Mouse (Mus musculus): ENCODE measurements around the gene Spock2.

The Spock2 gene

DNA sequence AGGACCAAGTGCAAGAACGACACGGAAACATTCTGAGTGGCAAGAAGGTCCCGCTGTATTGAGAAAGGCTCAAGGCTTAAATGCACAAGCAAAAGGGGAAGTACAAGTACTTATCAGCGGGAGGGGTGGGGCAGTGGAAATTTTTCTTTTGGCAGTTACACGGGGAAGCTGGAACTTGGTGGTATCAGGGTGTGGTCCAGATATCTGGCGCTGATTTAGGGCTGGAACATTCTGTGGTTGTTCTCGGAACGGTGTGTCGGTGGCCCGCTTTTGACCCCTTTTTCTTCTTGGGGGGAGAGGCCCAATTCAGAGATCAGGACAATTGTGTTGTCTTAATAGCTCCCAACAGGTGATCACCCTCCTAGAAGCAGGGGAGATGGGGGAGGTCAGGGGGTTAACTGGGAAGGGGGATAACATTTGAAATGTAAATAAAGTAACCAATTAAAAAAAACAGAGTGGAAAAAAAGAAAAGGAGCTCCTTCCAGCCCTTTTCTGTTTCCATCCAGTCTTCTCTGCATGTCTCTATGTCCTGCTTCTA, 41.6 kb downstream of the Spock2 start:
- DNase-seq (ENCODE audit: low read depth, low spot score): peak; percentile 88

DNA sequence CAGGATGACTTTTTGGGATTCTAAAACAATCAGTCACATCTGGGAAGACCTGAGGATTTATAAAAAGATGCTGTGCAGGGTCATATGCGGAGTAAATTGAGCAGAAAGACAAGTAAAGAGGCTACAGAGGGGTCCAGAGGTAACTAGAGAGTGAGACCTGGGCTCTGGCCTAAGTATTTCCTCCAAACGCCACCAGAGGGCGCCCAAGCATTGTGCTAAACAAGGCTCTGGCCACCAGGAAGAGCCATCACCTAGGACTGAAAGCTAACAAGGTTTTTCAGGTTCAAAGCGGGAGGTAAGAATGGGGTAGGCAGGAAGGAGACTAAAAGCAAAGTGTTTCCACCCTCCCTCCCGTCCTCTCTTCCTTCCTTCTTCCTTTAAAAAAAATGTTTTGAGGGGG, 42.1 kb downstream of the Spock2 start:
- peak; percentile 94 for DNase-seq (ENCODE audit: low read depth, low spot score)

- DNase-seq (ENCODE audit: low read depth, low spot score): peak; percentile 48
Observed at GRCm38 (mm10) chr10:60151107-60151663, 45.2 kb downstream of the Spock2 start.

- no peak for DNase-seq (ENCODE audit: low read depth, low spot score)
Observed at GRCm38 (mm10) chr10:60156016-60156415, 50.0 kb downstream of the Spock2 start.

GRCm38 (mm10) chr10:60158144-60158543, 52.1 kb downstream of the Spock2 start:
- DNase-seq (ENCODE audit: low read depth, low spot score): no peak

DNA sequence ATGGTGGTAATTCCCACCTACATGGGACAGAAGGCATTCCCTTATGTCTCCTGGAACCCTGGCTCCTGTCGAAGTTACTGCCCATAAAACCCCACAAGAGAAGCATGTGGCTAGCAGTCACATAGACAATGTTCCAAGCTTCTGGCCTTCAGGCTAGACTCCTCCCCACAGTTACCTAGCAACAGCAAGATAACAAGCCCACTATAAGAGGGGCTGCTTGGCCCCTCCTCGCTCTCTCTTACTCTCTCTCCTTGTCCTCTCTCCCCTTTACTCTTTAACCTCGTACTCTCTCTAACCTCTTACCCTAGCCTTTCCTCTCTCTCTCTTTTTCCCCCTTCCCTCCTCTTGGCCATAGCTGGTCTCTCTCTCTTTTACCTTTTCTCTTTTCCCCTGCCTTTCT, 55.4 kb downstream of the Spock2 start:
- peak; percentile 57 for DNase-seq (ENCODE audit: low read depth, low spot score)

DNA sequence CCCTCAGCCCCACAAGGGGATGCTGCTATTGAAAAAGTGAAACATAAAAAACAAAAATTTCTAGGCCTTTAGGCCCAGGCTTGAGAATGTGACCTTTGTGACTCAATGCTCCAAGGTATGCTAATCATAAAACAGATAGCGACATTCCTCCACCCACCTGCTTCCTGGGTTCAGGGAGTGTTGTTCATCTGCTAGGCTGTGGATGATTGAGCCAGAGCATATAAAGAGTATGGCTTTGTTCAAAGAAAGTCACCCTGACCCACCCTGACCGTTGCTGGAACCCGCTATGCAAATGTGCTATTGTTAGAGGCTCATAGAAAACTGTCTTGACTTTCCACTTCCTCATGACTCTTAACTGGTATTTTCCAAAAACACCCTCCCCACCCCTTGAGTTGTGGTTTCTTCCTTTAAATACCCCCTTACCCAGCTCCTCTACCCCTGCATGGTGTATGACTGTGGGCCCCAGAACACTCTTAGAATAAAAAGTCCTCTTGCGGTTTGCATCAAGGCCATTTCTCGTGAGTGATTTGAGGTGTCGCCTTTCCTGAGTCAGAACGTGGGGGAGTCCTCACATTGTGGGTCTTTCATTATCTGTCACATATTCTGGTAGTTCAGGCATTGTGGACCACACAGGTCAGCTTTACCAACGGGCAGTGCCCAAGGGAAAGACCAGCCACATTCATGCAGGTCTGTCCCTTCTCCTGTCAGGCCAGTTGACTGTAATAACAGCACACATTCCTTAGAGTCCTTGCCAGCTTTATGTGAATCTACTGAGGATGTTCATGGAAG, 56.4 kb downstream of the Spock2 start:
- peak; percentile 88 for DNase-seq (ENCODE audit: low read depth, low spot score)

- DNase-seq (ENCODE audit: low read depth, low spot score): peak; percentile 62
Observed at GRCm38 (mm10) chr10:60162973-60163255, 56.9 kb downstream of the Spock2 start.

GRCm38 (mm10) chr10:60164869-60165268, 58.9 kb downstream of the Spock2 start:
- no peak for DNase-seq (ENCODE audit: low read depth, low spot score)

DNA sequence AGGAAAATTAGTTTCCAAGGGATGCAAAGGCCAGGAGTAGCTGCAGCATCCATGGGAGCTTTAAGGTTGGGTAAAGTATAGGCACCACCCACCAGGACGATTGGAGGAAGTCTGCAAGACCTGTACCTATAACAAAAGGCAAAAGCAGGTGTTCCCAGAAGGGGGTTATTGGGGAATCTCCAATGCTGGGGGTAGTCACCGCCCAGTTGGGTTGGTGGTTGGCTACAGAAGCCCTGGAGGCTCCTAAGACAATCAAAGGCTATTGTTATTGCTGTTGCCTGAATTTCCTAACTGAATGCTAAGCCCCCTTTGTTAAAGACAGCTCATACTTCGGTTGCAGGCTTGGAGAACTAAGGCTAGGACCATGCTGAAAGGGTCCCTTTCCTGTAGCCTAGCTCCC, 60.0 kb downstream of the Spock2 start:
- peak; percentile 98 for DNase-seq (ENCODE audit: low read depth, low spot score)

DNA sequence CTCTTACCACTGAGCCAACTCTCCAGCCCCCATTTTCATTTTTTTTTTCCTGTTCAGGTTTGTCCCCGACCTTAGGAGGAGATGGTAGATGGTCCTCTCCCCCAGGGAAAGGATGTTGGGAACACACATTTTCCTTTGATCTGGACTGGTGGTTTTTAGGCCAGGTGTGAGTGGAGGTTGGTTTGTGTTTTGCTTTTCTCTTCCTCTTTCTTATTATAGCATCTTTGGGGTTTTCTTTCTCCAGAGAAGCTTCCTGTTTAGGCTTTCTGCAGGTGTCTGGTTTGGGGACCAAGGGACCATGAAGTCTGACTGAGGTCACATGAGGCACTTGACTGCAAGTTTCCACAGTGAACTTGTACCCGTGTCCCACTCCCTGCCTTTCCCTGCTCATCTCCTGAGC, 62.3 kb downstream of the Spock2 start:
- no peak for DNase-seq (ENCODE audit: low read depth, low spot score)

GRCm38 (mm10) chr10:60168960-60169359, 62.9 kb downstream of the Spock2 start:
- no peak for DNase-seq (ENCODE audit: low read depth, low spot score)

DNA sequence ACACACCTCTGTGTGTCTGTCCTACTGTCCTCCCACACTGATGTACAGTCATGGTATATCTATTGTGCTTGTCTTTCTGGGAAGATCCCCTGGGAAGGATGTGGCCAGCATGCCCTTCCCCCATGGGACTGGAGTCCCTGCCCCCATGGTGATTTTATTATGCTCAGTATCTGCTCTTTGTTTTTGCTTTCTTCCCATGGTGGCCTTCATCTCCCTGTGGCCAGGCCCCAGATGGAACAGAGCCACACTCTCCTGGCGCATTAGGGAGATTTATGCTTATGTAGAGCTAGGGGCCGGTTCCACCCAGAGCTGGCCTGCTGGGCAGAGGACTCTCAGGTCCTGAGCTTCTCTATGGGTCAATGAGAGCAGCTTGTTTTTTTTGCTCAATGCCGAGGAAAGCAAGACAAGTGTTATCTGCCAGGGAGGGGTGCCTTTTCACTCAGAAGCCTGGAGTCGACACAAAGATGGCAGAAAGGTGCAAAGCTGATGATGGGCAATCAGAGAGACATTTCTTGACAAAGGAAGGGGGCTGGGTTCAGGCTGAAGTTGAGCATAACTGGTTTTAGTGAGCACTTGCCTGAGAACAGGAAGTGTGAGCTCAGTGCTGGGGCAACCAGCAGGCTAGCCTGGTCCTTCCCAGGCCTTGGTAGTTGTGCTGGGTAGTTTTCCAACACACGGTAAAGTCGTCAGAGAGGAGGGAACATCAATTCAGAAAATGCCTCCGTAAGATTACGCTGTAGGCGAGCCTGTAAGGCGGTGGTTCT, 64.5 kb downstream of the Spock2 start:
- DNase-seq (ENCODE audit: low read depth, low spot score): peak; percentile 53

GRCm38 (mm10) chr10:60171368-60171767, 65.3 kb downstream of the Spock2 start:
- no peak for DNase-seq (ENCODE audit: low read depth, low spot score)

DNA sequence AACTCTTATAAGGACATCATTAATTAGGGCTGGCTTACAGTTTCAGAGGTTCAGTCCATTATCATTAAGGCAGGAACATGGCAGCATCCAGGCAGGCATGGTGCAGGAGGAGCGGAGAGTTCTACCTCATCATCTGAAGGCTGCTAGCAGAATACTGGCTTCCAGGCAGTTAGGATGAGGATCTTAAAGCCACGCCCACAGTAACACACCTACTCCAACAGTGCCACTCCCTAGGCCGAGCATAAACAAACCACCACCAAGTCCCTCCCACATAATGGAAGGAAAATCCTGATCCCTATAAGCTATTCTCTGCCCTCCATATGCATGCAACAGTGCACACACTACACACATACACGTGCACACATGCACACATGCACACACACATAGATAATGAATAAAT, 66.3 kb downstream of the Spock2 start:
- peak; percentile 69 for DNase-seq (ENCODE audit: low read depth, low spot score)

- no peak for DNase-seq (ENCODE audit: low read depth, low spot score)
Observed at GRCm38 (mm10) chr10:60173035-60173434, 67.0 kb downstream of the Spock2 start.

DNA sequence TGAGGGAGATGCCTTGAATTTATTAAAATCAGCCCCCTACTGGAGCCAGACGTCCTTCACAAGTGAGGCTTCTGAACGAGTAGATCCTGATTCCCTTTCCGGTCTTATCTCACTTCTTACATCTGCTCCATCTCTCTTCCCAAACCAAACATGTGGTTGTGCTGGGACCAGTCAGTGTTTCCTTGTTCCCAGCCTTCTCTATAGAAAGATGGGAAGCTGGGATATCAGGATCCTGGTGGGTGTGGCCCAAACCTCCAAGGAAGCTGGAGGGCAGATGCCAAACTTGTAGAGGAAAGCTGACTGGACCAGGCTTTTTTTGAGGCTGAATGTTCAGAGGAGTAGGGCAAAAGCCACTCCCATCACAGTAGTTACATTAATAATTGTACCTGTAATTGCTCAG, 68.5 kb downstream of the Spock2 start:
- DNase-seq (ENCODE audit: low read depth, low spot score): peak; percentile 51

- DNase-seq (ENCODE audit: low read depth, low spot score): peak; percentile 90
Observed at GRCm38 (mm10) chr10:60175306-60175705, 69.3 kb downstream of the Spock2 start.

Measured in R1 (cell line).